Mouse (Mus musculus): ENCODE data around the gene Cfap57.

DNA sequence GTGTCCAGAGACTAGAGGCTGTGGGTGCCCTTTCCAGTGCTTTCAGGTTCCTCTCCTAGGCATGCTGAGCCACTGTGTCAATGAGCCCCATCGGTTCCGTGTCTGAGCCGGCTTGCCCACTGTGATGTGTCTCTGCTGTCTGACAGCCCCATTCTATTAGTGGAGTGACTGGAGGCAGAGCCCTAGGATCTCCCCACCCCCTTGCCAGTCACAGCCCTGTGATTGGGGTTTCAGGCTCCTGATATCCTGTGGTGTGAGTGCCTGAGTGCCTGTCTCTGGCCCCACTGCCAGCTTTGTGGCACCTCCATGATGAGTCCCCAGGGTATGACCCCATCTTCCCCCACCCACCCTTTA, 55.7 kb downstream of the Cfap57 start:
- no peak for TF ChIP-seq GATA1 (IDR thresholded peaks at IDR 0.05; ENCODE audit: borderline replicate concordance, low read length)
- TF ChIP-seq FLI1 (IDR thresholded peaks at IDR 0.05; ENCODE audit: low read length): no peak

All from megakaryocyte, embryonic 14.5 days (primary cell).